Comparison of ENCODE assay signal across 24 mouse cellular contexts in genomic region chr17:86586441-86586840, GRCm38 (mm10).
A peak's percentile ranks its signal among the peaks of the same experiment; 100 is the strongest.
DNase-seq lines count a peak whose midpoint lies in the region; ATAC-seq lines count a peak whose summit lies in the region.
"Had no signal": no experiment of that assay in that cellular context is flagged by ENCODE, and none has a peak within 500 bp of the region (broad histone marks: within the 10 kb centered on the region; RNA-seq: fewer than 3 reads in every experiment).

No protein-coding gene starts in this region.

- no peaks in the 10 kb centered on the region for H3K4me1 ChIP-seq in hindbrain, embryonic 13.5 days (replicated peaks)
- H3K4me1 ChIP-seq: embryonic facial prominence, embryonic 15.5 days; forebrain, embryonic 12.5 days; forebrain, embryonic 15.5 days had no signal

- no peak for ATAC-seq in hindbrain, embryonic 13.5 days (ENCODE audit: low FRiP score)
- ATAC-seq: forebrain, embryonic 15.5 days; forebrain, postnatal 0 days had no signal

- no peaks in the 10 kb centered on the region for H3K36me3 ChIP-seq in hindbrain, embryonic 13.5 days
- H3K36me3 ChIP-seq: embryonic facial prominence, embryonic 13.5 days; embryonic facial prominence, embryonic 15.5 days; forebrain, embryonic 10.5 days; forebrain, embryonic 12.5 days; forebrain, embryonic 15.5 days had no signal

- H3K9ac ChIP-seq in hindbrain, embryonic 13.5 days, result no peak overlapping the region
- H3K9ac ChIP-seq: embryonic facial prominence, embryonic 13.5 days; embryonic facial prominence, embryonic 15.5 days; forebrain, embryonic 12.5 days; forebrain, embryonic 15.5 days; forebrain, postnatal 0 days had no signal

- no peak overlapping the region for H3K4me2 ChIP-seq in hindbrain, embryonic 13.5 days
- H3K4me2 ChIP-seq: embryonic facial prominence, embryonic 13.5 days; embryonic facial prominence, embryonic 15.5 days; forebrain, embryonic 12.5 days; forebrain, embryonic 15.5 days had no signal

- H3K27ac ChIP-seq in hindbrain, embryonic 13.5 days, result no peak overlapping the region
- H3K27ac ChIP-seq: embryonic facial prominence, embryonic 13.5 days; embryonic facial prominence, embryonic 15.5 days; forebrain, embryonic 10.5 days; forebrain, embryonic 12.5 days; forebrain, embryonic 15.5 days had no signal

- 94% methylated on average over 5 of the region's 5 CpGs for WGBS in hindbrain, embryonic 13.5 days

- no peaks in the 10 kb centered on the region for H3K9me3 ChIP-seq in hindbrain, embryonic 13.5 days
- H3K9me3 ChIP-seq: embryonic facial prominence, embryonic 13.5 days; embryonic facial prominence, embryonic 15.5 days; forebrain, embryonic 10.5 days; forebrain, embryonic 12.5 days; forebrain, embryonic 15.5 days had no signal

- no peak overlapping the region for H3K4me3 ChIP-seq in hindbrain, embryonic 13.5 days
- H3K4me3 ChIP-seq: embryonic facial prominence, embryonic 13.5 days; embryonic facial prominence, embryonic 15.5 days; erythroblast, embryonic 14.5 days; forebrain, embryonic 10.5 days; forebrain, embryonic 12.5 days; forebrain, embryonic 15.5 days had no signal

- peak; percentile 3 for DNase-seq in retina, adult 2 months (ENCODE audit: low read depth, low spot score)
- DNase-seq in retina, postnatal 1 day, result no peak
- peak; percentile 21 for DNase-seq in Muller cell, postnatal 12 days (ENCODE audit: inconsistent ontology term)
- peak; percentile 66 for DNase-seq in ZHBTc4 (ENCODE audit: low read depth, low spot score)
- DNase-seq in layer of hippocampus, postnatal 14 days (ENCODE audit: low spot score in 2 of 2), result no peak
- DNase-seq in right cerebral cortex, postnatal 4 days, result no peak
- DNase-seq: adrenal gland, adult 2 months; adrenal gland, postnatal 10 days; adrenal gland, postnatal 25 days; cerebellum, adult 11 months; cerebellum, adult 18-20 months; cerebellum, adult 8-10 months; cerebellum, adult 9-11 months; cerebellum, postnatal 14 days; cerebellum, postnatal 36 days; embryo, embryonic 11 days; forebrain, postnatal 0 days had no signal

- H3K27me3 ChIP-seq in hindbrain, embryonic 13.5 days, result no peaks in the 10 kb centered on the region
- H3K27me3 ChIP-seq: embryonic facial prominence, embryonic 13.5 days; embryonic facial prominence, embryonic 15.5 days; forebrain, embryonic 12.5 days; forebrain, embryonic 15.5 days had no signal

Comparison
In these comparisons a context has a peak if more than half of its experiments do, and no peak if none do; other contexts are left out.
1. DNase-seq: peak in retina, adult 2 months (single experiment), Muller cell, postnatal 12 days (single experiment) and ZHBTc4 (single experiment); none in retina, postnatal 1 day (single experiment), layer of hippocampus, postnatal 14 days (0 of 2) and right cerebral cortex, postnatal 4 days (single experiment).